Mouse (Mus musculus) T-cell, adult 66 days (primary cell): ENCODE data around the gene Pgk2. TPM values are rescaled to one million over a fixed set of nuclear protein-coding genes. Genes with fewer than 3 reads are reported as not detected.

ENCODE experiments used
- total RNA-seq, 2 experiments: library from RNA; stranded (reverse); gene quantifications; 3 replicates in 1 of 2; 4 replicates in 1 of 2; pipeline ENCODE4 v1.2.4; 2023

Gene Pgk2
- not detected for total RNA-seq

DNA sequence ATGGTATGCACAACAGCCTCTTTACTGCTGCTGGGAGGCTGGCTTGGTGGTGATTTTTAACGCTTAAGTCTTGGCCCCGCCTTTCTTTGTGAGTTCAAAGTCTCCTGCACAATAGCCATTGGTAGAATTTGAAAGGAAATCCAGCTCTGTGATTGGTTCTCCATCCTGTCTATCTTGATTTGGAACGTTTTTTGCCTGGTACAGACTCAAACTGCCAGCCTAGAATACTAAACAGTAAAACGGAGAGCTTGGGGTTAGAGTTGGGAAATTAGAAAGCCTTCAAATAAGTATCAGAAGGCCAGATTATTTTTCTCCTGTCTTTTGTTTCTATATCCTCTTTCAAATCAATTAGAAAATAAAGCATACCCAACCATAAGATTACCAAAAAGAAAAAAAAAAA lies at the start of gene Pgk2:
Pgk2 (minus strand) TSS at position 101 of the 400 bp plus-strand sequence.

DNA sequence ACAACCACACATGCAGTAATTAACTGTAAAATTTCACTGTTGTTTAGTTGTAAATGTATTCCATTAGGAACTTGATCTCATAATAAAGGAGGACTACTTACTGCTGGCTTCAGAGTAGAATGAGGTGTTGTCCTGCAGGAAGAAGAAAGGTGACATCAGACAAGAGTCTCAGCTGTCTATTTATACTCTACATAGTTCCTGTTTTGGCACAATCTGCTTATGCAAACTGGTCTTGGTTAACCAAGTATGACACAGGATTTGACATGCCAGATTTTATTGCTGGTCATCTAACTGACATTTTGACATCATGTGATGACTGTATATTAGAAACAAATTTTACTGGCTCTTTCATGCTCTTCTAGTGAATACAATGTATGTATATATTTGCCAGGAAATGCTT lies 33.7 kb upstream of the Pgk2 start, which contains the start of gene Crisp3:
Crisp3 (minus strand) TSS at position 154 of the 400 bp plus-strand sequence.

Other genes with a start within 250 kb of the Pgk2 start
- not detected for gene AC192777.2, start 113.2 kb downstream of the Pgk2 start, total RNA-seq
- gene Crisp3, start 33.6 kb upstream of the Pgk2 start, total RNA-seq: not detected
- gene Crisp1, start 110.6 kb upstream of the Pgk2 start, total RNA-seq: not detected